Mouse (Mus musculus) heart, embryonic 10.5 days (tissue): ENCODE data around the gene Myof. TPM values are rescaled to one million over a fixed set of nuclear protein-coding genes. Genes with fewer than 3 reads are reported as not detected.

ENCODE experiments used
- DNase-seq: peaks from one replicate; pipeline ENCODE4 v3.0.0-alpha.2; 2017; ENCODE audit warnings: low spot score
- H3K27ac ChIP-seq: fragments of 300-500 bp; sonication (generic); 2 replicates; pipeline ENCODE4 v1.5.1; 2016; ENCODE audit warnings: mild to moderate bottlenecking
- H3K27me3 ChIP-seq: fragments of 300-500 bp; sonication (generic); 2 replicates; pipeline ENCODE4 v1.6.1; 2016; ENCODE audit warnings: mild to moderate bottlenecking; ENCODE audit not compliant: poor library complexity, insufficient read depth, severe bottlenecking
- H3K36me3 ChIP-seq: fragments of 300-500 bp; sonication (generic); 2 replicates; pipeline ENCODE4 v1.6.1; 2016; ENCODE audit warnings: mild to moderate bottlenecking, moderate library complexity
- H3K4me1 ChIP-seq: fragments of 300-500 bp; sonication (generic); 2 replicates; pipeline ENCODE4 v1.6.1; 2016; ENCODE audit warnings: mild to moderate bottlenecking
- H3K4me3 ChIP-seq: fragments of 300-500 bp; sonication (generic); 2 replicates; pipeline ENCODE4 v1.5.1; 2016; ENCODE audit warnings: mild to moderate bottlenecking, moderate library complexity
- H3K9me3 ChIP-seq: fragments of 300-500 bp; sonication (generic); 2 replicates; pipeline ENCODE4 v1.6.1; 2016; ENCODE audit warnings: mild to moderate bottlenecking, moderate library complexity
- WGBS: fragments of 180-500 bp; shearing (Covaris S2); methylation state at CpG from one replicate; pipeline ENCODE4 v1.1.7; 2016; 5-methylcytosine and 5-hydroxymethylcytosine counted together
- polyA plus RNA-seq: library from polyadenylated mRNA; unstranded; fragments of >200 nt; fragmentation: Nextera tagmentation; extraction: Ambion mirVana; gene quantifications from 2 replicates; pipeline ENCODE4 v1.2.1, GENCODE M21; 2016

The Myof gene
- polyA plus RNA-seq, 1 experiment from 2014 or later: 4.6 TPM

DNA sequence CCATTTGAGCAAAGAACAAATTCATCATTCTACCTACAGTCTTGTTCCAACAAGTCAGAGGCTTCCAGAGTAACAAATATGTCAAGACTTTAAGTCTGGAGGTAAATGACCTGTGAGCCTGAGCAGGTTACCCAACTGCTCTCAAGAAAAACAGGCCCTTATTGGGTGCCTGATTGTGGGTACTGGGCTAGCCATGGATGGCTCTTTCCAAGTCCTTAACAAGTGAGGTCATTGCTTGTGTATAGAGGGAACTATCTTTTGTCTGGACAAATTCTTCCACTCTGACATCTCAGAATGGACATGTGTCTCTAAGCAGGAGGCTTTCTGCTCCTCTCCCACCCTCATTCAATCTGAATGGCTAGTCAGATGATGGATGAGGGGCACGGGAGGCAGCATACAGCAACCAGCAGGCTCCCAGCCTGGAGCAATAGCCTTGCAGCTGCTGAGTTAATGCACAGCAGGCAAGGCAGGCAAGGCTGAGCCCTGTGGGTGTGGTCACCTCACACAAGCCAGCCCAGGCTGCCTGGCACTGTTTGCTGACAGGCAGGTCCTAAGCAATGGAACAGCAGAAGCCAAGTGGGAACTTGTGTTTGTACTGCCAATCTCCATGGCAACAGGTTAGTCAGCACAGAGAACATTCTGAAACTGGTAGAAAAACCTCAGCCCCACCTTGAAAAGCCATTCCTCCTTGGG is 28.1 kb downstream of the Myof start:
- no peak overlapping the region for H3K27ac ChIP-seq
- no peak for DNase-seq
- no peaks in the 10 kb centered on the region for H3K9me3 ChIP-seq
- H3K4me1 ChIP-seq: peaks cover 3% of the 10 kb centered on the region; the same call in 1 of the 2 replicates
- WGBS: 26% methylated on average over 1 of the region's 1 CpGs
- H3K4me3 ChIP-seq: no peak overlapping the region
- H3K27me3 ChIP-seq: no peaks in the 10 kb centered on the region
- H3K36me3 ChIP-seq: no peaks in the 10 kb centered on the region

DNA sequence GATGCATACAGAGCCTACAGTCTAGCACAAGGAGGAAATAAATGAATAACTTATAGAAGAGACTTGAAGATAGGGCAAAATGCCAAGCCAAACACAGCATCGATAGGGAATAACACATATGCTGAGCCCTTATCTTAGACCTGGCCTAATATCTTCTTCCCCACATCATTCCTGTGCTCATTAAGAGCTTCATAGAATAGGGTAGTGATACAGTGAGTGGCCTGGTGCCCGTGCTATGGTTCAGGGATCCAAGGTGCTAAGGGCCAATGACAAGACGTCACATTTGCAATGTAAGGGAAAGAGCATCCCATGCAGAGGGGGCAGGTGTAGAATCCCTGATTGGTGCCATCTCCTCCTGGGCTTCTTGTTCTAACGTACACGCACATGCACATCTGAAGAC is 28.9 kb downstream of the Myof start:
- Histone ChIP-seq H3K4me3 (no peak overlapping the region), H3K27me3 (no peaks in the 10 kb centered on the region), H3K36me3 (no peaks in the 10 kb centered on the region), H3K4me1 (peaks cover 3% of the 10 kb centered on the region; the same call in 1 of the 2 replicates), H3K9me3 (no peaks in the 10 kb centered on the region), H3K27ac (no peak overlapping the region)
- DNase-seq: no peak
- 68% methylated on average over 5 of the region's 5 CpGs for WGBS

DNA sequence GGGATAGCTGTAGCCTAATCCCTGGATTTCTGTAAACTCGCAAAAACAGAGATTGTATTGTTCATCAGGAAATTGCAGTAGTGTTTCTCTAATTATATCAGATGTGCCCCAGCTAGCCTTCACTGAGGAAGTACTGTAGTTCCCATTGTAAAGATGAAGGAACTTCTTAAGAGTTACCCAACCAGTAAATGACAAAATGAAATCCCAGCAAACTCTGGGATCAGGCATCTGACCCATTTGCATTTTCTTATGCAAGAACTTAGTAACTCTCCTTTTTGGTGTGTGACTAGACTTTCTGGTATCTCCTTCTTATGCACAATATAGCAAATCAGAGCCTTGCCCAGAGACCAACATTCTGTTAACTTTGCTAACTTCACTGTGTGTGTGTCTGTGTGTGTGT is 32.0 kb downstream of the Myof start:
- no peak for DNase-seq
- Histone ChIP-seq H3K27me3 (no peaks in the 10 kb centered on the region), H3K36me3 (no peaks in the 10 kb centered on the region), H3K9me3 (no peaks in the 10 kb centered on the region), H3K4me3 (no peak overlapping the region), H3K27ac (no peak overlapping the region), H3K4me1 (peaks cover 3% of the 10 kb centered on the region; the same call in 1 of the 2 replicates)
- WGBS: 54% methylated on average over 1 of the region's 1 CpGs

- no peaks in the 10 kb centered on the region for H3K9me3 ChIP-seq
- H3K27me3 ChIP-seq: no peaks in the 10 kb centered on the region
- H3K36me3 ChIP-seq: no peaks in the 10 kb centered on the region
- no peak for DNase-seq
- peaks cover 18% of the 10 kb centered on the region for H3K4me1 ChIP-seq
- H3K27ac ChIP-seq: peak overlapping the region; percentile 85
- WGBS: 75% methylated on average over 8 of the region's 8 CpGs
- no peak overlapping the region for H3K4me3 ChIP-seq
Observed at GRCm38 (mm10) chr19:38004809-38005380, 38.5 kb downstream of the Myof start.

- DNase-seq: peak; percentile 87
- H3K27me3 ChIP-seq: no peaks in the 10 kb centered on the region
- no peak overlapping the region for H3K4me3 ChIP-seq
- H3K4me1 ChIP-seq: peaks cover 18% of the 10 kb centered on the region
- 57% methylated on average over 24 of the region's 24 CpGs for WGBS
- no peaks in the 10 kb centered on the region for H3K9me3 ChIP-seq
- no peaks in the 10 kb centered on the region for H3K36me3 ChIP-seq
- peak overlapping the region; percentile 85 for H3K27ac ChIP-seq
Observed at GRCm38 (mm10) chr19:38003671-38004521, 39.5 kb downstream of the Myof start.

- no peak overlapping the region for H3K27ac ChIP-seq
- H3K4me3 ChIP-seq: no peak overlapping the region
- H3K27me3 ChIP-seq: no peaks in the 10 kb centered on the region
- 77% methylated on average over 4 of the region's 4 CpGs for WGBS
- H3K9me3 ChIP-seq: no peaks in the 10 kb centered on the region
- peaks cover 18% of the 10 kb centered on the region for H3K4me1 ChIP-seq
- no peaks in the 10 kb centered on the region for H3K36me3 ChIP-seq
- no peak for DNase-seq
Observed at GRCm38 (mm10) chr19:38002816-38003215, 40.6 kb downstream of the Myof start.

GRCm38 (mm10) chr19:38000990-38001389 is 42.4 kb downstream of the Myof start:
- no peaks in the 10 kb centered on the region for H3K36me3 ChIP-seq
- WGBS: 87% methylated on average over 4 of the region's 4 CpGs
- H3K4me1 ChIP-seq: peaks cover 18% of the 10 kb centered on the region
- H3K27me3 ChIP-seq: no peaks in the 10 kb centered on the region
- no peak for DNase-seq
- H3K9me3 ChIP-seq: no peaks in the 10 kb centered on the region
- H3K4me3 ChIP-seq: no peak overlapping the region
- no peak overlapping the region for H3K27ac ChIP-seq

GRCm38 (mm10) chr19:37999941-38000340 is 43.4 kb downstream of the Myof start:
- Histone ChIP-seq H3K9me3 (no peaks in the 10 kb centered on the region), H3K4me3 (no peak overlapping the region), H3K27me3 (no peaks in the 10 kb centered on the region), H3K27ac (no peak overlapping the region), H3K36me3 (no peaks in the 10 kb centered on the region), H3K4me1 (peaks cover 17% of the 10 kb centered on the region)
- 88% methylated on average over 2 of the region's 2 CpGs for WGBS
- DNase-seq: no peak

GRCm38 (mm10) chr19:37994301-37994700 is 49.1 kb downstream of the Myof start:
- 74% methylated on average over 3 of the region's 3 CpGs for WGBS
- Histone ChIP-seq H3K4me3 (no peak overlapping the region), H3K4me1 (peaks cover 3% of the 10 kb centered on the region; the same call in 1 of the 2 replicates), H3K27ac (no peak overlapping the region), H3K9me3 (no peaks in the 10 kb centered on the region), H3K27me3 (no peaks in the 10 kb centered on the region), H3K36me3 (no peaks in the 10 kb centered on the region)
- DNase-seq: peak; percentile 70

DNA sequence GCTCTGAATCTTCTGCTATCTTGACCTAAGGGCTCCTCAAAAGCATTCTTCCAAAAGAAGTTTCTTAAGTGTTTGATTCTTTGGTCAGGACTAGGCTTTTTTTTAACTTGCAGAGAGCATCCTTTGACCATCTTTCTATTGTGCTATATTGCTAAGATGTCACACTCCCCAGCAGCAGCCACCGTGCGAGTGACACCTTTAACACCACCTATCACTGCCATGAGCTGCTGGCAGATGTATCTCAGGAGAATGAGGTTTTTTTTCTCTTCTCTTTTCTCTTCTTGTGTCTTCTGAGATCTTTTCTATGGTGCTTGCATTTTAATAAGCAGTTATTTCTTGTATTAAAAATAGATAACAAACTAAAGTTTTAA is 51.2 kb downstream of the Myof start:
- no peak overlapping the region for H3K27ac ChIP-seq
- H3K36me3 ChIP-seq: no peaks in the 10 kb centered on the region
- no peaks in the 10 kb centered on the region for H3K27me3 ChIP-seq
- 64% methylated on average over 2 of the region's 2 CpGs for WGBS
- no peaks in the 10 kb centered on the region for H3K9me3 ChIP-seq
- peaks cover 3% of the 10 kb centered on the region; the same call in 1 of the 2 replicates for H3K4me1 ChIP-seq
- no peak overlapping the region for H3K4me3 ChIP-seq
- no peak for DNase-seq

DNA sequence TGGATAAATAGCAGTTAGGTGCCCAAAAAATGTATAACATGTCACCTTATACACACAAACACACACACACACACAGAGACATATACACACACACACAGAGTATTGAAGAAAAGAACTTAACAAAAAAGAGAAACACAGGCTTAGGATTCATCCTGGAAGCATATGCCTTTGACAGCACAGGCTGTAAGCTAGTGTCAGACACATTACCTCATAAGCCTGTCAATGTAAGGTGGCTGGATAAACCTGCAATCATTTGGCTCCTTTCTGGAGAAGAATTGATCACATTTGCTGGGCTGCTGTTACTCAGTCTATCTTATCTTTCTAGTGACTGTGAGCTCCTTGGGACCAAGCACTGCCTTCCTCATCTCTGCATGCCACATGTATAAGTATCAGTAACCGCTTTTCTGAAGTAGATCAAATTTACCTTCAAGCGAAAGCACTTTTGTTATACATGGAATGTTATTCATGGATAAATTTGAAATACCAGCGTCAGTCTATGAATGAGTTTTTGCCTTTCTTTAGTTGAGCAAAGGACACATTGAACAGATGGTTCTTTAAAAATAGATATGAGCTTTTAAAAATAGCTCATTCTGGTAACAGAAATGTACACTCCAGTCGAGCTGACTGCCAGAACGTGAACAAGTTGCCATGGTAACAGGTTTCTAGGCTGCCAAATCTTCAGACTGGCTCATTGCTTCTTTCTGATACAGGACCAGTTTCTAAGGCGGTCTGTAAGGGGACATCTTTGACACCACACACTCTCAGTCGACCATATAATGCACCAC is 51.8 kb downstream of the Myof start:
- H3K9me3 ChIP-seq: no peaks in the 10 kb centered on the region
- H3K27ac ChIP-seq: no peak overlapping the region
- peaks cover 3% of the 10 kb centered on the region; the same call in 1 of the 2 replicates for H3K4me1 ChIP-seq
- H3K4me3 ChIP-seq: no peak overlapping the region
- DNase-seq: no peak
- WGBS: 49% methylated on average over 7 of the region's 7 CpGs
- H3K36me3 ChIP-seq: no peaks in the 10 kb centered on the region
- no peaks in the 10 kb centered on the region for H3K27me3 ChIP-seq

DNA sequence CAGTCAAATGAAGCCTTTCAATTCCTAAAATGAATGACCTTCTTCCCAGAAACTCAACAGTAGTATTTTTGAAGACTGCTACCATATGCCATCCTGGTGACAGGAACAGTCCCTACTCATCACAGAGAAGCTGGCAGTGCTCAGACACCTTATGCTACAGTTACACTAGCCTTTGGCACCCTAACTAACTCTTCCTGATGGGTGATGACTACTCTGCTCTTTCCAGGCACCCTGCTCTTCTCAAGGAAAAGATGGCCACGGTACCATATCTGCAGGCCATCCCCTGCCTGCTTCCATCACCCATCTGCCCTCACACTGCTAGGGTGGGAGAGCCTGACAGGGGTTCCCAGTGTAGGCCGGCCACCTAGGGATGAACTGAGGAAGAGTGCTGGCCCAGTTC is 53.4 kb downstream of the Myof start:
- Histone ChIP-seq H3K4me1 (peaks cover 3% of the 10 kb centered on the region; the same call in 1 of the 2 replicates), H3K27ac (no peak overlapping the region), H3K36me3 (no peaks in the 10 kb centered on the region), H3K9me3 (no peaks in the 10 kb centered on the region), H3K27me3 (no peaks in the 10 kb centered on the region), H3K4me3 (no peak overlapping the region)
- DNase-seq: no peak
- 79% methylated on average over 2 of the region's 2 CpGs for WGBS
